Mouse (Mus musculus) lung, embryonic 16.5 days (tissue): ENCODE measurements at regions not wholly inside any gene's neighbourhood (a gene's known extent, or its start where the extent isn't known, plus 50 kb on each side); places are given as distances from the start of the nearest gene placed in this dataset.
"Not testable (repeated sequence)": the region's sequence is repeated elsewhere in the genome, so short reads cannot be mapped to it uniquely, and the experiment has no call there.

ENCODE experiments used
- ATAC-seq: fragments of 200-750 bp; cut with Nextera tagmentation; 2 replicates; pipeline ENCODE4 v1.8.0; 2017; ENCODE audit warnings: low read depth, mild to moderate bottlenecking, moderate library complexity
- H3K27ac ChIP-seq: fragments of 300-500 bp; sonication (generic); 2 replicates; pipeline ENCODE4 v1.5.1; 2014; ENCODE audit warnings: mild to moderate bottlenecking, control low read depth, low read length
- H3K27me3 ChIP-seq: fragments of 300-500 bp; sonication (generic); 2 replicates; pipeline ENCODE4 v1.6.1; 2014; ENCODE audit warnings: low read depth, low read length, mixed read lengths; ENCODE audit not compliant: control insufficient read depth, insufficient read depth
- H3K36me3 ChIP-seq: fragments of 300-500 bp; sonication (generic); 2 replicates; pipeline ENCODE4 v1.6.1; 2014; ENCODE audit warnings: low read length; ENCODE audit not compliant: control insufficient read depth, insufficient read depth
- H3K4me1 ChIP-seq: fragments of 300-500 bp; sonication (generic); replicated peaks from 2 replicates; pipeline ENCODE4 v1.6.1; 2014; ENCODE audit warnings: low read length, mixed read lengths; ENCODE audit not compliant: control insufficient read depth, insufficient read depth
- H3K4me2 ChIP-seq: fragments of 300-500 bp; sonication (generic); 2 replicates; pipeline ENCODE4 v1.6.1; 2014; ENCODE audit warnings: low read depth, low read length, control low read depth
- H3K4me3 ChIP-seq: fragments of 300-500 bp; sonication (generic); 2 replicates; pipeline ENCODE4 v1.5.1; 2014; ENCODE audit warnings: mild to moderate bottlenecking, low read length, control low read depth
- H3K9ac ChIP-seq: fragments of 300-500 bp; sonication (generic); 2 replicates; pipeline ENCODE4 v1.6.1; 2014; ENCODE audit warnings: low read length, control low read depth
- H3K9me3 ChIP-seq: fragments of 300-500 bp; sonication (generic); 2 replicates; pipeline ENCODE4 v1.6.1; 2016; ENCODE audit warnings: low read length; ENCODE audit not compliant: control insufficient read depth
- WGBS: fragments of 180-500 bp; shearing (Covaris S2); extraction: QIAGEN DNeasy Blood & Tissue Kit; methylation state at CpG from one replicate; pipeline ENCODE4 v1.1.7; 2014; 5-methylcytosine and 5-hydroxymethylcytosine counted together

GRCm38 (mm10) chr5:42884251-42884650 lies 348.7 kb upstream of the Cpeb2 start:
- H3K4me3 ChIP-seq = no peak overlapping the region
- WGBS = 91% methylated on average over 1 of the region's 1 CpGs
- ATAC-seq = no peak
- H3K9ac ChIP-seq = no peak overlapping the region
- H3K27me3 ChIP-seq = no peaks in the 10 kb centered on the region
- no peaks in the 10 kb centered on the region for H3K4me1 ChIP-seq
- no peaks in the 10 kb centered on the region for H3K36me3 ChIP-seq
- no peak overlapping the region for H3K4me2 ChIP-seq
- H3K27ac ChIP-seq = no peak overlapping the region
- H3K9me3 ChIP-seq = no peaks in the 10 kb centered on the region

GRCm38 (mm10) chr5:42891890-42892289 lies 341.1 kb upstream of the Cpeb2 start:
- Histone ChIP-seq H3K27me3 (no peaks in the 10 kb centered on the region), H3K4me1 (no peaks in the 10 kb centered on the region), H3K9me3 (no peaks in the 10 kb centered on the region), H3K27ac (no peak overlapping the region), H3K4me2 (no peak overlapping the region), H3K36me3 (no peaks in the 10 kb centered on the region), H3K4me3 (no peak overlapping the region), H3K9ac (no peak overlapping the region)
- ATAC-seq = no peak
- WGBS = 25% methylated on average over 2 of the region's 2 CpGs

GRCm38 (mm10) chr5:42906136-42906535 lies 326.8 kb upstream of the Cpeb2 start:
- 70% methylated on average over 3 of the region's 3 CpGs for WGBS
- Histone ChIP-seq H3K4me1 (no peaks in the 10 kb centered on the region), H3K36me3 (no peaks in the 10 kb centered on the region), H3K27me3 (no peaks in the 10 kb centered on the region), H3K4me2 (no peak overlapping the region), H3K9me3 (no peaks in the 10 kb centered on the region), H3K9ac (no peak overlapping the region), H3K4me3 (no peak overlapping the region), H3K27ac (no peak overlapping the region)
- ATAC-seq = no peak

GRCm38 (mm10) chr5:42919328-42919727 lies 313.6 kb upstream of the Cpeb2 start:
- Histone ChIP-seq H3K4me1 (no peaks in the 10 kb centered on the region), H3K9ac (no peak overlapping the region), H3K36me3 (no peaks in the 10 kb centered on the region), H3K4me2 (no peak overlapping the region), H3K27ac (no peak overlapping the region), H3K9me3 (no peaks in the 10 kb centered on the region), H3K27me3 (no peaks in the 10 kb centered on the region), H3K4me3 (no peak overlapping the region)
- no peak for ATAC-seq
- WGBS = 67% methylated on average over 3 of the region's 3 CpGs

- no peaks in the 10 kb centered on the region for H3K27me3 ChIP-seq
- no peaks in the 10 kb centered on the region for H3K4me1 ChIP-seq
- H3K36me3 ChIP-seq = no peaks in the 10 kb centered on the region
- H3K4me3 ChIP-seq = no peak overlapping the region
- H3K4me2 ChIP-seq = no peak overlapping the region
- no peak overlapping the region for H3K27ac ChIP-seq
- no peaks in the 10 kb centered on the region for H3K9me3 ChIP-seq
- ATAC-seq = no peak
- WGBS = 62% methylated on average over 2 of the region's 2 CpGs
- H3K9ac ChIP-seq = no peak overlapping the region
Measured at GRCm38 (mm10) chr5:42932106-42932505, 300.9 kb upstream of the Cpeb2 start.

- no peaks in the 10 kb centered on the region for H3K27me3 ChIP-seq
Measured at GRCm38 (mm10) chr5:42959296-42959862, 273.6 kb upstream of the Cpeb2 start.

GRCm38 (mm10) chr5:42966952-42967351 lies 266.0 kb upstream of the Cpeb2 start:
- H3K27ac ChIP-seq, H3K36me3 ChIP-seq, ATAC-seq, H3K9me3 ChIP-seq, H3K4me2 ChIP-seq, H3K9ac ChIP-seq, H3K27me3 ChIP-seq, H3K4me1 ChIP-seq, H3K4me3 ChIP-seq: not testable (repeated sequence)
- 83% methylated on average over 2 of the region's 2 CpGs for WGBS

More at GRCm38 (mm10) chr5:42959296-42959862, 273.6 kb upstream of the Cpeb2 start:
- H3K4me2 ChIP-seq = no peak overlapping the region
- no peak overlapping the region for H3K9ac ChIP-seq
- H3K4me3 ChIP-seq = no peak overlapping the region
- H3K27ac ChIP-seq = no peak overlapping the region
- no peaks in the 10 kb centered on the region for H3K36me3 ChIP-seq
- no peak for ATAC-seq
- no peaks in the 10 kb centered on the region for H3K9me3 ChIP-seq
- H3K4me1 ChIP-seq = no peaks in the 10 kb centered on the region
- WGBS = 62% methylated on average over 9 of the region's 9 CpGs

GRCm38 (mm10) chr5:42969209-42969608 lies 263.8 kb upstream of the Cpeb2 start:
- no peak overlapping the region for H3K4me2 ChIP-seq
- H3K36me3 ChIP-seq = no peaks in the 10 kb centered on the region
- no peak overlapping the region for H3K4me3 ChIP-seq
- no peak for ATAC-seq
- no peak overlapping the region for H3K27ac ChIP-seq
- no peaks in the 10 kb centered on the region for H3K27me3 ChIP-seq
- H3K9me3 ChIP-seq = no peaks in the 10 kb centered on the region
- no peak overlapping the region for H3K9ac ChIP-seq
- H3K4me1 ChIP-seq = no peaks in the 10 kb centered on the region

- H3K9ac ChIP-seq = no peak overlapping the region
- H3K4me1 ChIP-seq = no peaks in the 10 kb centered on the region
- no peak overlapping the region for H3K4me3 ChIP-seq
- no peaks in the 10 kb centered on the region for H3K9me3 ChIP-seq
- H3K27ac ChIP-seq = no peak overlapping the region
- H3K4me2 ChIP-seq = no peak overlapping the region
- ATAC-seq = no peak
- no peaks in the 10 kb centered on the region for H3K27me3 ChIP-seq
- WGBS = 51% methylated on average over 3 of the region's 3 CpGs
- H3K36me3 ChIP-seq = no peaks in the 10 kb centered on the region
Measured at GRCm38 (mm10) chr5:42969621-42970020, 263.3 kb upstream of the Cpeb2 start.

- Histone ChIP-seq H3K9me3 (no peaks in the 10 kb centered on the region), H3K9ac (no peak overlapping the region), H3K4me2 (no peak overlapping the region), H3K36me3 (no peaks in the 10 kb centered on the region), H3K27me3 (no peaks in the 10 kb centered on the region), H3K27ac (no peak overlapping the region), H3K4me3 (no peak overlapping the region), H3K4me1 (no peaks in the 10 kb centered on the region)
- WGBS = 86% methylated on average over 4 of the region's 4 CpGs
- ATAC-seq = no peak
Measured at GRCm38 (mm10) chr5:42977108-42977507, 255.9 kb upstream of the Cpeb2 start.
